Mouse (Mus musculus) lung, adult 2 months (tissue): Measurements from ENCODE around the gene Gnb3.

Experiments used
- CTCF ChIP-seq: fragments of 200-500 bp; IDR thresholded peaks from 2 replicates; pipeline ENCODE4 v1.5.1; 2011; ENCODE audit warnings: mild to moderate bottlenecking, low read length, control low read depth; ENCODE audit not compliant: insufficient read depth
- POLR2A ChIP-seq: fragments of 200-500 bp; IDR thresholded peaks from 2 replicates; pipeline ENCODE4 v1.6.1; 2011; ENCODE audit warnings: low read depth, mild to moderate bottlenecking, control low read depth, low read length, borderline replicate concordance; ENCODE audit errors: extremely low read depth

DNA sequence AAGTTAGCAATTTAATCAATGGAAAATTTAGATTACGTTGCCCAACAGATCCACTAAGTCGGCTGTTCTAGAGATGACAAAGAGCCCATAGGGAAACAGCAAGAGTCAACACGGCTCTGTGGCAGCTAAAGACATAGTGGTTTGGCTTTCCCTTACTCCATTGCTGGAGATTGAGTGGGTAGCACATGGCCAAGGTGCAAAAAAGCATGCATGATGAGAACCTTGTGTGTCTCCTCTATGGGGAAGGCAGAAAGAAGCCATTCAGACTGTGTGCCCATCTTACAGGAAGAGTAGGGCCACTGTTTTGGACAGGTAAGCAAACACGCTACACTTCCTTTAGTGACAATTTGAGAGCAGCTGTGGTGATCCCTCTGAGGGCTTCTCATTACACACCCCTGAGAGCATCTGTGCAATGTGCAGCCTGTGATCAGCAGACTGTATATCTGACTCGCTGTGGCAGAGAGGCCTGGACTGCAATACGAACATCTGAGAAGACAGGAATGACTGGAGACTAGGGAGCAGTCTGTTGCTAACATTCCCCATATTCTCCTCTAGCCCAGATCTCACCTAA lies 48.6 kb upstream of the Gnb3 start:
- TF ChIP-seq CTCF (no peak), POLR2A (no peak)
